Mouse (Mus musculus) pancreas, adult 10 weeks (tissue): ENCODE measurements around the gene AC153137.1. TPM values are rescaled to one million over a fixed set of nuclear protein-coding genes. Genes with fewer than 3 reads are reported as not detected.

Experiments used
- polyA plus RNA-seq: library from polyadenylated mRNA; stranded (reverse); fragments of 350-450 nt; fragmentation: Illumina TruSeq; extraction: RNeasy Lipid Tissue Mini Kit (QIAGEN cat#74804); gene quantifications from one replicate; pipeline ENCODE4 v1.2.3, GENCODE M21; 2015; ENCODE audit warnings: low read depth, low replicate concordance; ENCODE audit not compliant: insufficient read depth

Gene AC153137.1
- polyA plus RNA-seq: not detected

DNA sequence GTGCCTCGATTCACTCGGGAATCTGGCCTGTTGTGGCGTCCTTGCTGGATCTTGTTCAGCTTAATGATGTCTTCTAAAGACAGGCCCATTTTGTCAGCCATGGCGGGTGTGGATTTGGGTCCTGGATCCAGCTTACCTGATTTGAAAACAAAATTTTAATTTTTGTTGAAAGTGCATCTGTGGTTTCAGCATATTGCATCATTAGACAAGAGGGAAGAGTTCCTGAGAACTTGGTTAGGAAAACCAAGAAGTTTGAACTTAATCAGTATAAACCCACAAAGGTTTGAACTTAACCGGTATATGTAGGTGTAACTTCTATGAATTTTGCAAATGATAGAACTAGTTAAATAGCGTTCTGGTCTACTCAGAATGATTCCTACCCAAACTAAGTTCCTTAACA, at the start of gene AC153137.1:
Gene AC153137.1 (minus strand): TSS at position 101 of the 400 bp plus-strand sequence.

Other genes starting within 250 kb of the AC153137.1 start
- gene Phf3, start 104.0 kb downstream of the AC153137.1 start, polyA plus RNA-seq: 12.7 TPM
- not detected for gene Lgsn, start 198.4 kb upstream of the AC153137.1 start, polyA plus RNA-seq
- gene 4931428L18Rik, start 244.7 kb upstream of the AC153137.1 start, polyA plus RNA-seq: not detected
- gene Pih1d3, start 244.9 kb upstream of the AC153137.1 start, polyA plus RNA-seq: not detected